Mouse (Mus musculus) embryonic facial prominence, embryonic 15.5 days (tissue): ENCODE results near the gene Sppl3. TPM values are rescaled to one million over a fixed set of nuclear protein-coding genes. Genes with fewer than 3 reads are reported as not detected.

ENCODE experiments used
- ATAC-seq: fragments of 200-750 bp; cut with Nextera tagmentation; 2 replicates; pipeline ENCODE4 v1.8.0; 2017; ENCODE audit warnings: low read depth, moderate TSS enrichment; ENCODE audit not compliant: insufficient number of reproducible peaks, low FRiP score, low TSS enrichment
- H3K27ac ChIP-seq: fragments of 300-500 bp; sonication (generic); replicated peaks from 2 replicates; pipeline ENCODE4 v1.5.1; 2015; ENCODE audit warnings: mild to moderate bottlenecking, inconsistent platforms
- H3K27me3 ChIP-seq: fragments of 300-500 bp; sonication (generic); 2 replicates; pipeline ENCODE4 v1.6.1; 2015; ENCODE audit warnings: inconsistent platforms
- H3K36me3 ChIP-seq: fragments of 300-500 bp; sonication (generic); 2 replicates; pipeline ENCODE4 v1.6.1; 2015; ENCODE audit warnings: mild to moderate bottlenecking, inconsistent platforms
- H3K4me1 ChIP-seq: fragments of 300-500 bp; sonication (generic); 2 replicates; pipeline ENCODE4 v1.6.1; 2015; ENCODE audit warnings: inconsistent platforms
- H3K4me2 ChIP-seq: fragments of 300-500 bp; sonication (generic); replicated peaks from 2 replicates; pipeline ENCODE4 v1.6.1; 2015; ENCODE audit warnings: mild to moderate bottlenecking, inconsistent platforms
- H3K4me3 ChIP-seq: fragments of 300-500 bp; sonication (generic); replicated peaks from 2 replicates; pipeline ENCODE4 v1.5.1; 2015; ENCODE audit warnings: mild to moderate bottlenecking, inconsistent platforms
- H3K9ac ChIP-seq: fragments of 300-500 bp; sonication (generic); 2 replicates; pipeline ENCODE4 v1.6.1; 2015; ENCODE audit warnings: inconsistent platforms
- H3K9me3 ChIP-seq: fragments of 300-500 bp; sonication (generic); replicated peaks from 2 replicates; pipeline ENCODE4 v1.6.1; 2016; ENCODE audit warnings: inconsistent platforms
- WGBS: fragments of 180-500 bp; shearing (Covaris S2); methylation state at CpG from one replicate; pipeline ENCODE4 v1.1.7; 2015; 5-methylcytosine and 5-hydroxymethylcytosine counted together
- polyA plus RNA-seq: library from polyadenylated mRNA; unstranded; fragments of >200 nt; fragmentation: Nextera tagmentation; extraction: Ambion mirVana; gene quantifications from 2 replicates; pipeline ENCODE4 v1.2.1, GENCODE M21; 2015

Gene Sppl3
- polyA plus RNA-seq, 1 experiment from 2014 or later, result 20.9 TPM

GRCm38 (mm10) chr5:115018270-115018669 is 7.3 kb downstream of the Sppl3 start:
- H3K4me1 ChIP-seq, result peaks cover 10% of the 10 kb centered on the region
- no peaks in the 10 kb centered on the region for H3K9me3 ChIP-seq
- H3K27ac ChIP-seq, result no peak overlapping the region
- H3K36me3 ChIP-seq, result no peaks in the 10 kb centered on the region
- H3K4me3 ChIP-seq, result no peak overlapping the region
- ATAC-seq, result no peak
- no peak overlapping the region for H3K4me2 ChIP-seq
- 47% methylated on average over 2 of the region's 2 CpGs for WGBS
- H3K9ac ChIP-seq, result no peak overlapping the region
- H3K27me3 ChIP-seq, result no peaks in the 10 kb centered on the region

GRCm38 (mm10) chr5:115018813-115019212 is 7.9 kb downstream of the Sppl3 start:
- H3K27ac ChIP-seq, result no peak overlapping the region
- WGBS, result 77% methylated on average over 4 of the region's 4 CpGs

GRCm38 (mm10) chr5:115022021-115022420 is 11.1 kb downstream of the Sppl3 start:
- 93% methylated on average over 7 of the region's 7 CpGs for WGBS
- H3K4me1 ChIP-seq, result peaks cover 3% of the 10 kb centered on the region; the same call in 1 of the 2 replicates
- H3K27me3 ChIP-seq, result no peaks in the 10 kb centered on the region
- no peaks in the 10 kb centered on the region for H3K9me3 ChIP-seq
- no peak overlapping the region for H3K4me3 ChIP-seq
- no peaks in the 10 kb centered on the region for H3K36me3 ChIP-seq
- no peak overlapping the region for H3K9ac ChIP-seq
- ATAC-seq, result no peak
- H3K27ac ChIP-seq, result no peak overlapping the region
- no peak overlapping the region for H3K4me2 ChIP-seq

More at GRCm38 (mm10) chr5:115018813-115019212, 7.9 kb downstream of the Sppl3 start:
- no peak overlapping the region for H3K9ac ChIP-seq
- ATAC-seq, result no peak
- peaks cover 7% of the 10 kb centered on the region for H3K4me1 ChIP-seq
- H3K9me3 ChIP-seq, result no peaks in the 10 kb centered on the region
- no peak overlapping the region for H3K4me2 ChIP-seq
- no peaks in the 10 kb centered on the region for H3K27me3 ChIP-seq
- no peak overlapping the region for H3K4me3 ChIP-seq
- H3K36me3 ChIP-seq, result no peaks in the 10 kb centered on the region

GRCm38 (mm10) chr5:115026170-115026569 is 15.2 kb downstream of the Sppl3 start:
- H3K9me3 ChIP-seq, result no peaks in the 10 kb centered on the region
- H3K36me3 ChIP-seq, result 0 out of 2 replicates have a peak, but pooled peaks cover 3% of the 10 kb centered on the region
- no peak overlapping the region for H3K27ac ChIP-seq
- WGBS, result 82% methylated on average over 4 of the region's 4 CpGs
- no peaks in the 10 kb centered on the region for H3K4me1 ChIP-seq
- no peak overlapping the region for H3K4me2 ChIP-seq
- H3K9ac ChIP-seq, result no peak overlapping the region
- no peaks in the 10 kb centered on the region for H3K27me3 ChIP-seq
- ATAC-seq, result no peak
- H3K4me3 ChIP-seq, result no peak overlapping the region

- Histone ChIP-seq H3K4me3 (no peak overlapping the region), H3K27ac (no peak overlapping the region), H3K27me3 (no peaks in the 10 kb centered on the region), H3K36me3 (0 out of 2 replicates have a peak, but pooled peaks cover 3% of the 10 kb centered on the region), H3K4me1 (no peaks in the 10 kb centered on the region), H3K9ac (no peak overlapping the region), H3K4me2 (no peak overlapping the region), H3K9me3 (no peaks in the 10 kb centered on the region)
- no peak for ATAC-seq
- 84% methylated on average over 3 of the region's 3 CpGs for WGBS
Measured at GRCm38 (mm10) chr5:115027109-115027508, 16.2 kb downstream of the Sppl3 start.

GRCm38 (mm10) chr5:115028920-115029319 is 18.0 kb downstream of the Sppl3 start:
- no peak for ATAC-seq
- no peak overlapping the region for H3K9ac ChIP-seq
- H3K4me1 ChIP-seq, result no peaks in the 10 kb centered on the region
- no peak overlapping the region for H3K27ac ChIP-seq
- H3K4me3 ChIP-seq, result no peak overlapping the region
- H3K27me3 ChIP-seq, result no peaks in the 10 kb centered on the region
- H3K9me3 ChIP-seq, result no peaks in the 10 kb centered on the region
- 87% methylated on average over 4 of the region's 4 CpGs for WGBS
- no peak overlapping the region for H3K4me2 ChIP-seq
- H3K36me3 ChIP-seq, result 0 out of 2 replicates have a peak, but pooled peaks cover 3% of the 10 kb centered on the region

- 84% methylated on average over 3 of the region's 3 CpGs for whole genome bisulfite sequencing
- no peak overlapping the region for H3K4me3 ChIP-seq
- no peak overlapping the region for H3K9ac ChIP-seq
- H3K4me2 ChIP-seq, result no peak overlapping the region
- ATAC-seq, result no peak
- no peaks in the 10 kb centered on the region for H3K27me3 ChIP-seq
- 0 out of 2 replicates have a peak, but pooled peaks cover 3% of the 10 kb centered on the region for H3K36me3 ChIP-seq
- H3K9me3 ChIP-seq, result no peaks in the 10 kb centered on the region
- H3K4me1 ChIP-seq, result no peaks in the 10 kb centered on the region
- no peak overlapping the region for H3K27ac ChIP-seq
Measured at GRCm38 (mm10) chr5:115029509-115029908, 18.6 kb downstream of the Sppl3 start.

GRCm38 (mm10) chr5:115031576-115031975 is 20.6 kb downstream of the Sppl3 start:
- ATAC-seq, result no peak
- 74% methylated on average over 5 of the region's 5 CpGs for WGBS
- peaks cover 1% of the 10 kb centered on the region; the same call in 1 of the 2 replicates for H3K4me1 ChIP-seq
- no peak overlapping the region for H3K9ac ChIP-seq
- H3K36me3 ChIP-seq, result 0 out of 2 replicates have a peak, but pooled peaks cover 3% of the 10 kb centered on the region
- no peak overlapping the region for H3K27ac ChIP-seq
- H3K27me3 ChIP-seq, result no peaks in the 10 kb centered on the region
- H3K4me3 ChIP-seq, result no peak overlapping the region
- no peak overlapping the region for H3K4me2 ChIP-seq
- H3K9me3 ChIP-seq, result no peaks in the 10 kb centered on the region

GRCm38 (mm10) chr5:115032620-115033019 is 21.7 kb downstream of the Sppl3 start:
- Histone ChIP-seq H3K4me2 (no peak overlapping the region), H3K36me3 (0 out of 2 replicates have a peak, but pooled peaks cover 3% of the 10 kb centered on the region), H3K4me1 (peaks cover 3% of the 10 kb centered on the region; the same call in 1 of the 2 replicates), H3K9ac (no peak overlapping the region), H3K9me3 (no peaks in the 10 kb centered on the region), H3K4me3 (no peak overlapping the region), H3K27ac (no peak overlapping the region), H3K27me3 (no peaks in the 10 kb centered on the region)
- WGBS, result 95% methylated on average over 2 of the region's 2 CpGs
- no peak for ATAC-seq

GRCm38 (mm10) chr5:115035217-115035616 is 24.3 kb downstream of the Sppl3 start:
- 85% methylated on average over 1 of the region's 1 CpGs for WGBS
- no peaks in the 10 kb centered on the region for H3K27me3 ChIP-seq
- peaks cover 3% of the 10 kb centered on the region; the same call in 1 of the 2 replicates for H3K4me1 ChIP-seq
- no peaks in the 10 kb centered on the region for H3K9me3 ChIP-seq
- no peak for ATAC-seq
- no peaks in the 10 kb centered on the region for H3K36me3 ChIP-seq
- no peak overlapping the region for H3K4me3 ChIP-seq
- no peak overlapping the region for H3K9ac ChIP-seq
- H3K27ac ChIP-seq, result no peak overlapping the region
- H3K4me2 ChIP-seq, result no peak overlapping the region

GRCm38 (mm10) chr5:115037099-115037498 is 26.2 kb downstream of the Sppl3 start:
- no peaks in the 10 kb centered on the region for H3K36me3 ChIP-seq
- no peaks in the 10 kb centered on the region for H3K9me3 ChIP-seq
- H3K27ac ChIP-seq, result no peak overlapping the region
- 83% methylated on average over 2 of the region's 2 CpGs for WGBS
- no peak overlapping the region for H3K9ac ChIP-seq
- H3K27me3 ChIP-seq, result no peaks in the 10 kb centered on the region
- H3K4me2 ChIP-seq, result no peak overlapping the region
- ATAC-seq, result no peak
- H3K4me3 ChIP-seq, result no peak overlapping the region
- H3K4me1 ChIP-seq, result peaks cover 3% of the 10 kb centered on the region; the same call in 1 of the 2 replicates

- H3K4me1 ChIP-seq, result peaks cover 3% of the 10 kb centered on the region; the same call in 1 of the 2 replicates
- H3K4me3 ChIP-seq, result no peak overlapping the region
- no peaks in the 10 kb centered on the region for H3K9me3 ChIP-seq
- no peak overlapping the region for H3K4me2 ChIP-seq
- H3K27me3 ChIP-seq, result no peaks in the 10 kb centered on the region
- H3K9ac ChIP-seq, result no peak overlapping the region
- H3K36me3 ChIP-seq, result no peaks in the 10 kb centered on the region
- no peak overlapping the region for H3K27ac ChIP-seq
- no peak for ATAC-seq
- whole genome bisulfite sequencing, result 45% methylated on average over 4 of the region's 4 CpGs
Measured at GRCm38 (mm10) chr5:115040756-115041155, 29.8 kb downstream of the Sppl3 start.
